Mouse (Mus musculus) heart, postnatal 4 days (tissue): ENCODE results near the gene Hoxd9. TPM values are rescaled to one million over a fixed set of nuclear protein-coding genes. Genes with fewer than 3 reads are reported as not detected.

Source experiments
- DNase-seq: peaks from one replicate; pipeline ENCODE4 v3.0.0; 2021
- total RNA-seq, 2 experiments: library from RNA; stranded (reverse); gene quantifications; 2 replicates each; pipeline ENCODE4 v1.2.3; 2021

Hoxd9 gene
- total RNA-seq, 2 experiments from 2014 or later: 0.12 to 0.27 TPM

GRCm38 (mm10) chr2:74683471-74683951 is 14.0 kb upstream of the Hoxd9 start:
- no peak for DNase-seq

DNA sequence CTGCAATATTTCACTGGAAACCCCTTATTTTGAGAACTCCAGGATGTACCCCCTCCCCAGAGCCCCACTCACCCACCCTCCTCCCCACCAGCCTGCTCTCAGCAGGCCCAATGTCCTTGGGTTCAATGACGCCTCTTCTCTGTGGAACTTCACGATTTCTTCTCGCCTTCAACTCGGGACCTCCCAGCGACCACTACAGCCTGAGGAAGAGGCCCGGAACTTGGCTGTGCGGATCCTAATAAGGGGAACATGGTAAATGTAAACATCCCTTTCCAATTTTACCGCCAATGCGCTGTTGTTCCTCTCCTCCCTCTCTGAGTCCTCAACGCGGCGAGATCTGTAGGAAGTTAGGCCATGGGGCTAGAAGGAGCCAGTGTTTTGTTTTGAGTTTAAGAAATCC is 13.4 kb upstream of the Hoxd9 start:
- DNase-seq: no peak

GRCm38 (mm10) chr2:74685059-74685603 is 12.4 kb upstream of the Hoxd9 start:
- DNase-seq: no peak

GRCm38 (mm10) chr2:74686301-74686987 is 11.1 kb upstream of the Hoxd9 start:
- DNase-seq: peak; percentile 76

DNA sequence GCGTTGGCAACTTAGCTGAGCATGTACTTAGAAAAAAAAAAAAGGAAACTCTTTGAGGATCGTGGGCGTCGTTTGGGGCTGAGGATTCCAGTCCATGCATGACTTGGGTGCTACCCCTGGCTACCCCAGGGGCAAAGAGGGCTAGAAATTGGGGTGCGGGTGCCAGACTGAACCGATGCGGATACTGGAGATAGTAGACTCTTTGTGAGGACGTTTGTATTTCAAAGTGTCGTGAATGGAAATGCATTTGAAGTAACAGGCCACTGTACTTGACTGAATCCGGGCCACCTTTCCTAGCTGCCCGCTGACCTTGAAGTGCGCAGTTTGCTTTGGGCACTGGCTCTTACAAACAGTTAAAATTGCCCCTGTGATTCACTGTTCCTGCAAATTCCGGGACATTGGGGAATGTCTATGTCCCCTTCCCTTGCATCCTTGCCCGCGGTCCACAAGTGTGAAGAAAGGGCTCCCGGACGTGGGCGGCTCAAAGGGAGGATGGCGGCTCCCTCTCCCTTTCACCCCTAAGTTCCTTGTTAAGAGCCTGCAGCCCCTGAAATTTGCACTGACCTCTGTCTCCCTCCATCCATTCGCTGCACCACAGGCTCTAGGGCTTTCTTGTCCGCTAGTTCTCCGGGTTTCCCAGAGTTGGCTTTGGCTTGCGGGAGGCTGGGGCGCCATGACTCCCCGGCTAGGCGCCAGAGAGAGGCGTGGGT is 10.4 kb upstream of the Hoxd9 start:
- DNase-seq: no peak

DNA sequence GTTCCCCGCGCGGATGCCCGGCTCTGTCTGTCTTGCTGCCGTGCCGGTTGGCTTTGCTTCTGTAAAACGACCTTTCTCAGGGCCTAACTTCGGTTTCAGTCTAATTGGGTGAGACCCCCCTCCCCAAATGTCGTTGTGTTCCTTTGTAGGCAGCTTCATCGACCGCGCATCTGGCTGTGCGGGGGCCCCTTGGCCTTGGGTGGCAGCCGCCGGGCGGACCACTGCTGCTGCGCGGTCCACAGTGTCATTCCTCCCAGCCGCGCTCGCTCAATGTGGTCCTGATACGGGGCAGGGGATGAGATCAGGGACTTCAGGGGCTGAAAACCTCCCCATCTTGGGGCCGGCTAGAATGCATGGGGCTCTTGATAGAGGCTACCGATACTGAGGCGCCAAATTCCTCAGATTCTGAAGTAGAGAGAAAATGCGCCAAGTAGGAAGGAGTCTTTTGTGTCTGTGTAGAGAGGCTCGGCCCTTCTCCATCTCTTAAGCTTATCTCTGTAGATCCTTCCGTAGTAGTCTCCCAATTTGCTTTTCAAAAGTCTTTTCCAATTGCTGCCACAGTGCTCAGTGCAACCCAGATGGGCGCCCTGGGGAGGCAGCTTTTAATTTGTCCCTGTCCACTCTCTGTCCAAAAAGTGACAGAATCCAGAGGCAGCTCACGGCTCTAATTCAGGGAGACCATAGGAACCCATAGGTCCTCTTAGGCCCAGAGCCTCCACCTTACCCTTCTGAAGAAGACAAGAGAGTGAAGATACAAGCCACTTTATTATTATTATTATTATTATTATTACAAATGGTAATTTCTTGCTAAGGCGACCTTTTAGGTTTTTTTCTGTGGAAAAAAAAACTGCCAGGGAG is 9.6 kb upstream of the Hoxd9 start:
- no peak for DNase-seq

GRCm38 (mm10) chr2:74688795-74689573 is 8.5 kb upstream of the Hoxd9 start:
- no peak for DNase-seq

- DNase-seq: no peak
Observed at GRCm38 (mm10) chr2:74689574-74690337, 7.8 kb upstream of the Hoxd9 start.

- DNase-seq: no peak
Observed at GRCm38 (mm10) chr2:74690338-74690716, 7.2 kb upstream of the Hoxd9 start.

GRCm38 (mm10) chr2:74691022-74691951 is 6.2 kb upstream of the Hoxd9 start, which contains the start of gene Hoxd10:
Gene Hoxd10 (plus strand): TSS chr2:74691924.
- DNase-seq: peak; percentile 68

GRCm38 (mm10) chr2:74691995-74692807 is 5.3 kb upstream of the Hoxd9 start:
- DNase-seq: no peak

DNA sequence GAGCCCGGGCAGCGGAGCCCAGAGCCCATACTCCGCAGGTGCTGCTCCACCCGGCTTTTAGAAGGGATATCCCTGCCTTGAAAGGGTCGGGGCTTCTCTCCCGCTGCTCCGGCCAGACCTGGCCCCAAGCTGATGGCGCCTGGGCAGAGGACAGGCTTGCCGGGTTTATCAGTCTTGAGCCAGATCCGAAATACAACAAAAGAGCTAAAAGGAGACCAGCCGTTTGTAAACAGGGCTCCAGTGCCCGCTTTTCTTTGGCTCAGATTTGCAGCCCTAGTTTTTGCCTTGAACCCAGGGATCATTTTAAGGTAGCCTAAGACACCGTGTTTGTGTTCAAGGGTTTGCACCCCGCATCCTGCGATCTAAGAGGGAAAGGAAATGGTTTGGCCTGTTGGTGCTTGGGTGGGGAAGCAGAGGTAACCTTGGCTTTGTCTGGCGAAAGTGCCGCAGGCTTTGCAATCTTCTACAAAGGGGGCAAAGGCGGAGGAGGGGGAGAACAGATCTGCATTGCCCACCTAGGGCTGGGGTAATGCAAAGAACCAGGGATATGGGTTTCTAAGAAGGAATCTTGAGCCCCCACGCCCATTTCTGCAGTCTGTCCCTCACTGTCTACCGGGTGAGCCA is 4.6 kb upstream of the Hoxd9 start:
- no peak for DNase-seq

DNA sequence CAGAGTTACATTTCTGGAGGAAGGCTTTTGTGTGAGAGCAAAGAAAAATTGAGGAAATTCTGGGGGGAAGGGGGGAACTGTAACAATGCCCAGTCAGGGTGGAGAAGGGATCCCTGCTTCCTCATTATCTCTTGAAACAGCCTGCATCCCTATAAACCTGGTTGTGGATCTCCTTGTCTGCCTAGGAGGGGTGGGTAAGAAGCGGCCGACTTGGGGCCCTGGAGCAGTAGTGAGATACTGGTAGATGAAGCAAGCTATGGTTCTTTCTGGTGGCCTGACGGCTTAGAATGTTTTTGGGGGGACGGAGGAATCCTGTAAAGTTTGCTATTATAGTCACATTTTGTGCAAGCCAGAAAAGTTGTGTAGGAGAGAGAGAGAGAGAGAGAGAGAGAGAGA is 4.1 kb upstream of the Hoxd9 start:
- DNase-seq: no peak

DNA sequence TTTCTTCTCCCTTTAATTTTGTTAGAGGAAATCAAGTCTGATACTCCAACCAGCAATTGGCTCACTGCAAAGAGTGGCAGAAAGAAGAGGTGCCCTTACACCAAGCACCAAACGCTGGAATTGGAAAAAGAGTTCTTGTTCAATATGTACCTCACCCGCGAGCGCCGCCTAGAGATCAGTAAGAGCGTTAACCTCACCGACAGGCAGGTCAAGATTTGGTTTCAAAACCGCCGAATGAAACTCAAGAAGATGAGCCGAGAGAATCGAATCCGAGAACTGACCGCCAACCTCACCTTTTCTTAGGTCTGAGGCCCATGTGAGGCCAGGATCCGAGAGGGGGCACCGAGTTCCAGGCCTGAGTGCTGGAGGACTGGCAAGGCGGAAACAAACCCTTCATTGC is 3.5 kb upstream of the Hoxd9 start:
- DNase-seq: no peak

DNA sequence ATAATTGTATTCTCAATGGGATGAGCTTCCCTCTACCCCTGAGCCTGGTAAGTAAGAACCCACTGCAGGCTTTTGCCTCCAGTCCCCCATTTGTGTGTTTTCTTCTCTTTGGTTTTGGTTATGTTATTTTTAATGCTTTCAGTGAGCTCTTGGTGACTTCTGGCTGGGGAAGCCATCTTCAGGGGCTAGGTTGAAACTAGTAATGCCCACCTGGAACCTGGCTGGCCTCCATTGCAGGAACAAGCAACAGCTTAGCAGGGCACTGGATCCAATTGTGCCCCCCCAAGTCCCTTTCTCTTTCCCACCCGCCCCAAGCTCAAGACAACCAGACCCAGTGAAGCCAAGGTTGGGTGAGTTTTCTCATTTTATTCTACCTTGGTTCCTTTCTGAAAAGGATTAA is 2.1 kb upstream of the Hoxd9 start:
- DNase-seq: no peak

GRCm38 (mm10) chr2:74695813-74696430 is 1.6 kb upstream of the Hoxd9 start:
- no peak for DNase-seq

- no peak for DNase-seq
Observed at GRCm38 (mm10) chr2:74696442-74697335, 838 bp upstream of the Hoxd9 start.
